Mouse (Mus musculus) ES-E14 (cell line): ENCODE data around the gene Kcnj12.

Experiments used
- CHD2 ChIP-seq: IDR thresholded peaks from 2 replicates; pipeline ENCODE4 v1.6.1; 2014; ENCODE audit warnings: mild to moderate bottlenecking, low read depth, low read length, inconsistent platforms
- HCFC1 ChIP-seq: IDR thresholded peaks from 2 replicates; pipeline ENCODE4 v1.6.1; 2012; ENCODE audit warnings: low read length, inconsistent platforms, borderline replicate concordance; ENCODE audit not compliant: insufficient read depth
- MAFK ChIP-seq: IDR thresholded peaks from 2 replicates; pipeline ENCODE4 v1.6.1; 2014; ENCODE audit warnings: mild to moderate bottlenecking, low read depth, low read length, inconsistent platforms; ENCODE audit not compliant: insufficient read depth
- ZNF384 ChIP-seq: IDR thresholded peaks from 2 replicates; pipeline ENCODE4 v1.6.1; 2012; ENCODE audit warnings: low read depth, low read length, inconsistent platforms

DNA sequence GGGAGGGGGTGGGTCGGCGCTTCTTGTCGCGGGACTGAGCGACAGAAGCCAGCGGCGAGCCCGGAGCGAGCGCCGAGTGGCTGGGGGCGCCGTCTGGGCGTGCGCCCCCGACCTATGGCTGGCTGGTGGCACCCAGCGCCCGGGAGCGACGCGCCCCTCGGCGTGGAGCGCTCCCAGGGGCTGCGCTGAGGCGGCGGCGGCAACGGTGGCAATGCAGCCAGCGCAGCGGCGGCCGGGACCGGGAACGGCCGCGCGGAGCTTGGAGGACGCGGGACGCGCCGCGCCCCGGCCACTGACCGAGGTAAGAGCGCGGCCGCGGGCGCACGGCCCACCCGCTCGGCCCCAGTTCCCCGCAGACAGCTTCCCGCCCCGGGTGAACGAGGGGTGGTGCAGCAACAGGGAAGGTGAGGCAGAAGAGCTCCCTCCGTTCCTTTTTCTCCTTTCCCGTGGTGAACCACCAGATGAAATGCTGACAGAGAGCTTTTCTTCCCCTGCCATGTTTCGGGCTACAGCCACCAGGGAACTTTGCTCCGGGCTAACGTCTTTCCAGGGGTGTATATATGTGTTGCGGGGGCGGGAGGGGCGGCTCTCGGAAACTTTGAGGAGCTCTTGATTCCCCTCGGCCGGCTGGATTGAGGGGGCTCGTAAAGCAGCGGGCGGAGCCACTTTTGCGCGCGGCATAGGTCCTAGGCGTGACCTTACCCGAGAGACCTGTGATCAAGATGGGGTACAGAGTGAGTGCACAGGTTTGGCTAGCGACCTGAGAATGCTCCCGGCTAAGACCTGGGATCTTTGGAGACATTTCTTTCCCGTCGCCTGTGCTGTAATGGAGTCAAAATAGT lies at the start of gene Kcnj12:
- TF ChIP-seq ZNF384 (no peak), MAFK (peak; percentile 70), HCFC1 (0 out of 2 replicates have a peak, but pooled peaks have one; percentile 14), CHD2 (no peak)
